Mouse (Mus musculus): ENCODE results near the gene AI661453. TPM values are rescaled to one million over a fixed set of nuclear protein-coding genes. Genes with fewer than 3 reads are reported as not detected.
A peak's percentile ranks its signal among the peaks of the same experiment; 100 is the strongest.

Gene AI661453
- polyA plus RNA-seq (2014; fragmentation: Nextera tagmentation; extraction: Ambion mirVana), result 0.05 and 0.23 TPM in 2 replicates

DNA sequence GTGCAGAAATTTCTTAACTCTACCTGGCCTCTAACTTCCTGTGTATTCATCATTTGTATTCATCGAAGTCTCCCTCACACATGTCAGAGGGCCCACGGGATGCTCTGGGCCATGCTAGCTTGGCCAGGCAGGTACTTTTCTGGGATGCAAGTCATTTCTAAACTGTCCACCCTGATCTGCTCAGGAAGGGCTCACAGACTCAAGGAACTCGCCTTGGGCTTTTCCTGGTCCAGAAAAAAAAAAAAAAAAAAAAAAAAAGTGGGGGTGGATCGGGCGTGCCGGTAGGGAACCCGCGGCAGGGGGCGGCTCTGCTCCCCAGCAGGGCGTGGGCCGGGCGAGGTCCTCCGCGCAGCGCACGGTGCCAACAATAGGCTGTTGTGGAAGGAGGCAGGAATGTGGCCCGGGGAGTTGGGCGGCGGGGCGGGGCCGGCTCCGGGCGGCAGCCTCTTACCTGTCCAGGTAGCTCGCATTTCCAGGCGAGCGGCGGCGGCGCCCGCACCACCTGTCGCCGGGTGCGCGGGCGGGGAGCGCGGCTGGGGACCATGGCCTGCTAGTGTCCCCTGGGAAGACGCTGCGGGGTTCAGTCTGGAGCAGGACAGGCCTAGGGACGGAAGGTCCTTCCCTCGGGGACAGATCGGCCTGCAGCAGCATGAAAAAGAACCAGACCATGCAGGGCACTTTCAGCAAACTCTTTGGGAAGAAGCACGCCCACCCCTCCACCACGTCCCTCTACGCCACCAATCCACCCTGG, at the start of gene AI661453:
Gene AI661453, plus strand, starts transcription at position 460 of the 751 bp plus-strand sequence.
- DNase-seq (ENCODE audit: low spot score) (no peak), ATAC-seq (ENCODE audit: insufficient read depth, low FRiP score, low TSS enrichment) (no peak)
- peak within 1 kb of the TSS; percentile 59 for H3K4me2 ChIP-seq (ENCODE audit: low read depth)
- H3K9me3 ChIP-seq (ENCODE audit: control insufficient read depth, low read length), result no peaks in the 10 kb centered on the region
- under 1% methylated on average over 45 of the region's 45 CpGs for WGBS
- H3K4me3 ChIP-seq (ENCODE audit: low read depth, low read length), result peak within 1 kb of the TSS; percentile 27
- no peak within 1 kb of the TSS for H3K27ac ChIP-seq (ENCODE audit: low read depth, low read length)
- H3K4me1 ChIP-seq (ENCODE audit: control insufficient read depth, insufficient read depth, low read length), result peaks cover 4% of the 10 kb centered on the region; the same call in 1 of the 2 replicates
- H3K36me3 ChIP-seq (ENCODE audit: control insufficient read depth, insufficient read depth, low read length), result no peaks in the 10 kb centered on the region
- peak within 1 kb of the TSS; percentile 26; the same call in 1 of the 2 replicates for H3K9ac ChIP-seq (ENCODE audit: low read length)
- peaks cover 37% of the 10 kb centered on the region for H3K27me3 ChIP-seq (ENCODE audit: control insufficient read depth, insufficient read depth, low read length)

GRCm38 (mm10) chr17:47386649-47387048, 49.8 kb upstream of the AI661453 start:
- Histone ChIP-seq H3K4me1 (ENCODE audit: control insufficient read depth, insufficient read depth, low read length) (no peaks in the 10 kb centered on the region), H3K9ac (ENCODE audit: low read length) (no peak overlapping the region), H3K27me3 (ENCODE audit: control insufficient read depth, insufficient read depth, low read length) (no peaks in the 10 kb centered on the region), H3K4me2 (ENCODE audit: low read depth) (no peak overlapping the region), H3K36me3 (ENCODE audit: control insufficient read depth, insufficient read depth, low read length) (no peaks in the 10 kb centered on the region), H3K27ac (ENCODE audit: low read depth, low read length) (no peak overlapping the region), H3K4me3 (ENCODE audit: low read depth, low read length) (no peak overlapping the region), H3K9me3 (ENCODE audit: control insufficient read depth, low read length) (no peaks in the 10 kb centered on the region)
- ATAC-seq (ENCODE audit: insufficient read depth, low FRiP score, low TSS enrichment) (no peak), DNase-seq (ENCODE audit: low spot score) (no peak)
- WGBS, result 59% methylated on average over 4 of the region's 4 CpGs

DNA sequence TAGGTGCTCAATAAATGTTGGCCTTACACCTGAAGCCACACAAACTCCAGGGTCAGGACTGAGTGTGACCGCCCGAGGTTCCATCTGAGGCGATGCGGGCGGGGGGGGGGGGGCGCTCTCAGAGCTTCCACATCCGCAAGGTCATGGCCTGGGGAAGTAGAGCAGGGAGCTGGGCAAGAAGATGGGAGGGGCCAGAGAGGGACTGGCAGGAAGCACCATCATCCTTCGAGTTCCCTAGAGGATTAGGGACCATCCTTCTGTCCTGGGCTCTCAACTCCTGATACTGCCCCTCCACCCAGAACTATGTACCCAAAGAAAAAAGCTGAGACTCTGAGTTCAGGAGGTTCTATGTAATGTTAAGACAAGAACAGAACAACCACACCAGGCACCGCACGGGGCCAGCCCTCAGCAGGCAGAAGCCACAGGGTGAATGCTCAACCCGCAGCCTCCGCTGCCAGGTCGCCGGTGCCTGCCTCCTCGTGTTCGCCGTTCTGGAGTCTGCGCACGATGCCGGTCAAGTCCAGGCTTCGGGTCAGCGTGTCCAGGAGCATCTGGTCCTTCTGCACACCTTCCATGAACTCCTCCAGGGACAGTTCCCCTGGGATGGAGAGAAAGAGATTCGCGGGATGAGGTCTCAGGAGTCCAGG, 42.1 kb upstream of the AI661453 start:
- Histone ChIP-seq H3K36me3 (ENCODE audit: control insufficient read depth, insufficient read depth, low read length) (no peaks in the 10 kb centered on the region), H3K4me1 (ENCODE audit: control insufficient read depth, insufficient read depth, low read length) (no peaks in the 10 kb centered on the region), H3K27me3 (ENCODE audit: control insufficient read depth, insufficient read depth, low read length) (peaks cover 13% of the 10 kb centered on the region), H3K4me3 (ENCODE audit: low read depth, low read length) (peak overlapping the region; percentile 10; the same call in 1 of the 2 replicates), H3K4me2 (ENCODE audit: low read depth) (peak overlapping the region; percentile 32; the same call in 1 of the 2 replicates), H3K27ac (ENCODE audit: low read depth, low read length) (no peak overlapping the region), H3K9ac (ENCODE audit: low read length) (no peak overlapping the region), H3K9me3 (ENCODE audit: control insufficient read depth, low read length) (no peaks in the 10 kb centered on the region)
- 26% methylated on average over 24 of the region's 24 CpGs for WGBS
- DNase-seq (ENCODE audit: low spot score), result no peak
- no peak for ATAC-seq (ENCODE audit: insufficient read depth, low FRiP score, low TSS enrichment)

DNA sequence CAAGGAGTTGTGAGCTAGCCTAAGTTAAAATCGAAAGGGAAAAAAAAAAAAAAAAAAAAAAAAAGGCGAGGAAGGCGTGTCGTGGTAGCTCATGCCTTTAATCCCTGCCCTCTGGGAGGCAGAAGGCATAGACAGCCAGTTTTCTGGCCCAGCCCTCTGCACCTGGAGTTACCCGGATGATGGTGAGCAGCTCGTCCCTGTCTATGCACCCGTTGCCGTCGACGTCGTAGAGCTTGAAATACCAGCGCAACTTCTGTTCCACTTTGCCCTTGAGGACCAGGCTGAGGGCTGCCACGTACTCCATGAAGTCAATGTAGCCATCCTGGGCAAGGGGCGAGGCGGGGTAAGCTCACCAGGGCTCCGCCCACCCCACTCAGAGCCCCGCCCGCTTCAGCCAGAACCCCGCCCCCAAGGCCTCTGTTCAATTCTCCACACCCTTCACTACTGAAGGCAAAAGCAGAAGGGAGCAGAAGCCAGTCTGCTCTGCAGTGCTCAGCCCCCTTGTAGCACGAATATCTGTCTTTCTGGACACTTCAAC, 41.0 kb upstream of the AI661453 start:
- Histone ChIP-seq H3K36me3 (ENCODE audit: control insufficient read depth, insufficient read depth, low read length) (no peaks in the 10 kb centered on the region), H3K4me1 (ENCODE audit: control insufficient read depth, insufficient read depth, low read length) (no peaks in the 10 kb centered on the region), H3K4me2 (ENCODE audit: low read depth) (peak overlapping the region; percentile 32), H3K9ac (ENCODE audit: low read length) (no peak overlapping the region), H3K4me3 (ENCODE audit: low read depth, low read length) (peak overlapping the region; percentile 1; the same call in 1 of the 2 replicates), H3K27me3 (ENCODE audit: control insufficient read depth, insufficient read depth, low read length) (peaks cover 13% of the 10 kb centered on the region), H3K27ac (ENCODE audit: low read depth, low read length) (no peak overlapping the region), H3K9me3 (ENCODE audit: control insufficient read depth, low read length) (no peaks in the 10 kb centered on the region)
- DNase-seq (ENCODE audit: low spot score), result peak; percentile 60
- ATAC-seq (ENCODE audit: insufficient read depth, low FRiP score, low TSS enrichment), result no peak
- 4% methylated on average over 20 of the region's 20 CpGs for WGBS

- peaks cover 13% of the 10 kb centered on the region for H3K27me3 ChIP-seq (ENCODE audit: control insufficient read depth, insufficient read depth, low read length)
- WGBS, result 89% methylated on average over 8 of the region's 8 CpGs
- H3K9me3 ChIP-seq (ENCODE audit: control insufficient read depth, low read length), result no peaks in the 10 kb centered on the region
- DNase-seq (ENCODE audit: low spot score), result no peak
- no peak overlapping the region for H3K4me3 ChIP-seq (ENCODE audit: low read depth, low read length)
- no peaks in the 10 kb centered on the region for H3K36me3 ChIP-seq (ENCODE audit: control insufficient read depth, insufficient read depth, low read length)
- H3K4me2 ChIP-seq (ENCODE audit: low read depth), result no peak overlapping the region
- H3K27ac ChIP-seq (ENCODE audit: low read depth, low read length), result no peak overlapping the region
- no peak overlapping the region for H3K9ac ChIP-seq (ENCODE audit: low read length)
- H3K4me1 ChIP-seq (ENCODE audit: control insufficient read depth, insufficient read depth, low read length), result no peaks in the 10 kb centered on the region
- no peak for ATAC-seq (ENCODE audit: insufficient read depth, low FRiP score, low TSS enrichment)
These were observed 37.3 kb upstream of the AI661453 start for GRCm38 (mm10) chr17:47399091-47399490.

GRCm38 (mm10) chr17:47400451-47400850, 36.0 kb upstream of the AI661453 start, which contains the start of gene Guca1a:
Gene Guca1a, minus strand, starts transcription at chr17:47400584.
- 75% methylated on average over 10 of the region's 10 CpGs for WGBS
- no peaks in the 10 kb centered on the region for H3K4me1 ChIP-seq (ENCODE audit: control insufficient read depth, insufficient read depth, low read length)
- H3K36me3 ChIP-seq (ENCODE audit: control insufficient read depth, insufficient read depth, low read length), result no peaks in the 10 kb centered on the region
- no peak within 1 kb of the TSS for H3K27ac ChIP-seq (ENCODE audit: low read depth, low read length)
- no peak within 1 kb of the TSS for H3K9ac ChIP-seq (ENCODE audit: low read length)
- no peak within 1 kb of the TSS for H3K4me3 ChIP-seq (ENCODE audit: low read depth, low read length)
- no peak for ATAC-seq (ENCODE audit: insufficient read depth, low FRiP score, low TSS enrichment)
- H3K9me3 ChIP-seq (ENCODE audit: control insufficient read depth, low read length), result no peaks in the 10 kb centered on the region
- no peak within 1 kb of the TSS for H3K4me2 ChIP-seq (ENCODE audit: low read depth)
- peaks cover 4% of the 10 kb centered on the region; the same call in 1 of the 2 replicates for H3K27me3 ChIP-seq (ENCODE audit: control insufficient read depth, insufficient read depth, low read length)
- DNase-seq (ENCODE audit: low spot score), result no peak

DNA sequence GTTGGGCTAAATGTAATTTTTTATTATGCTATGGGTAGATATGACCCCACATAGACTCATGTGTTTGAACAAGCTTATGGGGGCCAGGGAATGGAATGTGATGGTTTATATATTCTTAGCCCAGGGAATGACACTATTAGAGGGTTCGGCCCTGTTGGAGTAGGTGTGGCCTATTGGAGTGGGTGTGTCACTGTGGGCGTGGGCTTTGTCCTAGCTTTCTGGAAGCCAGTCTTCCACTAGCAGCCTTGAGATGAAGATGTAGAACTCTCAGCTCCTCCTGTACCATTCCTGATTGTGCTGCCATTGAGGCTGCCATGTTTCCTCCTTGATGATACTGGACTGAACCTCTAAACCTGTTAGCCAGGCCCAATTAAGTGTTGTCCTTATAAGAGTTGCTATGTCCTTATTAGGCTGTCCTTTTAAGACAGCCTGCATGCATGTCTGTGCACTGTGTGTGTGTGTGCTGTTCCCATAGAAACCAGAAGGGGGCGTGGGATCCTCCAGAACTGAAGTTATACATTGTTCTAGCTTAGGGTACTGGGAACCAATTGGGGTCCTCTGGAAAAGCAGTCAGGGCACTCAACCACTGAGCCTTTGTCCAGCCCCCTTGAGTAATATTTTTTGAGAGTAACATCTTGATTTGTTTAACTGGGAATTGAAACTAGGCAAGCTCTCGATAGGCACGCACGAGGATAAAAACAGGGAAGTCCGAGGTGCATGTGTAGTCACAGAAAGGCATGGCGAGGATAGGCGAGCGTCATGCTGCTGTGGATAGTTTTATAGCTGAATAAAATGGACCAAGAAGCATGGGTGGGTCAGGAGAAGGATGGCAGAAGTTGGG, 28.5 kb upstream of the AI661453 start:
- H3K27me3 ChIP-seq (ENCODE audit: control insufficient read depth, insufficient read depth, low read length), result peaks cover 15% of the 10 kb centered on the region

GRCm38 (mm10) chr17:47408558-47408898, 27.9 kb upstream of the AI661453 start:
- Histone ChIP-seq H3K9me3 (ENCODE audit: control insufficient read depth, low read length) (no peaks in the 10 kb centered on the region), H3K4me3 (ENCODE audit: low read depth, low read length) (no peak overlapping the region), H3K27me3 (ENCODE audit: control insufficient read depth, insufficient read depth, low read length) (peaks cover 15% of the 10 kb centered on the region), H3K4me1 (ENCODE audit: control insufficient read depth, insufficient read depth, low read length) (no peaks in the 10 kb centered on the region), H3K27ac (ENCODE audit: low read depth, low read length) (no peak overlapping the region), H3K9ac (ENCODE audit: low read length) (no peak overlapping the region), H3K36me3 (ENCODE audit: control insufficient read depth, insufficient read depth, low read length) (no peaks in the 10 kb centered on the region), H3K4me2 (ENCODE audit: low read depth) (no peak overlapping the region)
- ATAC-seq (ENCODE audit: insufficient read depth, low FRiP score, low TSS enrichment), result no peak
- DNase-seq (ENCODE audit: low spot score), result peak; percentile 76
- WGBS, result 24% methylated on average over 8 of the region's 8 CpGs

More for the DNA sequence above, 28.5 kb upstream of the AI661453 start:
- DNase-seq (ENCODE audit: low spot score), result no peak
- whole genome bisulfite sequencing, result 64% methylated on average over 10 of the region's 10 CpGs
- Histone ChIP-seq H3K9me3 (ENCODE audit: control insufficient read depth, low read length) (no peaks in the 10 kb centered on the region), H3K9ac (ENCODE audit: low read length) (no peak overlapping the region), H3K27ac (ENCODE audit: low read depth, low read length) (no peak overlapping the region), H3K4me3 (ENCODE audit: low read depth, low read length) (no peak overlapping the region), H3K36me3 (ENCODE audit: control insufficient read depth, insufficient read depth, low read length) (no peaks in the 10 kb centered on the region), H3K4me1 (ENCODE audit: control insufficient read depth, insufficient read depth, low read length) (no peaks in the 10 kb centered on the region), H3K4me2 (ENCODE audit: low read depth) (no peak overlapping the region)
- no peak for ATAC-seq (ENCODE audit: insufficient read depth, low FRiP score, low TSS enrichment)
